Mouse (Mus musculus): ENCODE data around the gene Mcm2.

GRCm38 (mm10) chr6:88937971-88938663, 39.5 kb upstream of the Mcm2 start:
- no peak for TF ChIP-seq ZKSCAN1 (IDR thresholded peaks at IDR 0.05; ENCODE audit: borderline replicate concordance, low read depth, low read length)
- no peak for TF ChIP-seq UBTF (IDR thresholded peaks at IDR 0.05; ENCODE audit: low read depth, low read length)
- no peak for TF ChIP-seq EP300 (IDR thresholded peaks at IDR 0.05; ENCODE audit: low read length)
- no peak for TF ChIP-seq CTCF (conservative IDR thresholded peaks at IDR 0.05 in 1 of 2, IDR thresholded peaks at IDR 0.05 in 1 of 2; ENCODE audit: low read depth in 2 of 2, low read length in 2 of 2)
- TF ChIP-seq POLR2A (IDR thresholded peaks at IDR 0.05; ENCODE audit: low read depth, low read length), result no peak
- peak; percentile 98 for TF ChIP-seq ZNF384 (IDR thresholded peaks at IDR 0.05; ENCODE audit: low read depth, low read length)
- no peak for TF ChIP-seq HCFC1 (IDR thresholded peaks at IDR 0.05; ENCODE audit: low read depth, low read length)
- no peak for TF ChIP-seq TCF12 (IDR thresholded peaks at IDR 0.05; ENCODE audit: low read depth, low read length)
